Mouse (Mus musculus) adrenal gland, postnatal 14 days (tissue): ENCODE measurements around the gene Ptma. TPM values are rescaled to one million over a fixed set of nuclear protein-coding genes. Genes with fewer than 3 reads are reported as not detected.
"Not testable (repeated sequence)": the region's sequence is repeated elsewhere in the genome, so short reads cannot be mapped to it uniquely, and the experiment has no call there.

Experiments used
- DNase-seq: peaks from one replicate; pipeline ENCODE4 v3.0.0; 2021; ENCODE audit warnings: mixed read lengths
- long read RNA-seq, 2 experiments: library from polyadenylated mRNA; stranded (forward); transcript quantifications; one replicate each; pipeline ENCODE4 v2.0.0; 2021
- total RNA-seq: library from RNA; stranded (reverse); gene quantifications from 2 replicates; pipeline ENCODE4 v1.2.3, GENCODE M21; 2021

Gene Ptma
- 806 and 848 TPM in 2 replicates for total RNA-seq
- long read RNA-seq, experiment 1, transcript Ptma-201 (5 exons, 1,216 nt): major isoform, 502 of 572 reads
- long read RNA-seq, experiment 1, partial matches to known transcripts: 28 of 572 reads
- long read RNA-seq, experiment 1, other reads (novel, unspliced or antisense): 42 of 572 reads
- long read RNA-seq, experiment 2, transcript Ptma-201 (5 exons, 1,216 nt): major isoform, 402 of 476 reads
- long read RNA-seq, experiment 2, partial matches to known transcripts: 18 of 476 reads
- long read RNA-seq, experiment 2, other reads (novel, unspliced or antisense): 55 of 476 reads

DNA sequence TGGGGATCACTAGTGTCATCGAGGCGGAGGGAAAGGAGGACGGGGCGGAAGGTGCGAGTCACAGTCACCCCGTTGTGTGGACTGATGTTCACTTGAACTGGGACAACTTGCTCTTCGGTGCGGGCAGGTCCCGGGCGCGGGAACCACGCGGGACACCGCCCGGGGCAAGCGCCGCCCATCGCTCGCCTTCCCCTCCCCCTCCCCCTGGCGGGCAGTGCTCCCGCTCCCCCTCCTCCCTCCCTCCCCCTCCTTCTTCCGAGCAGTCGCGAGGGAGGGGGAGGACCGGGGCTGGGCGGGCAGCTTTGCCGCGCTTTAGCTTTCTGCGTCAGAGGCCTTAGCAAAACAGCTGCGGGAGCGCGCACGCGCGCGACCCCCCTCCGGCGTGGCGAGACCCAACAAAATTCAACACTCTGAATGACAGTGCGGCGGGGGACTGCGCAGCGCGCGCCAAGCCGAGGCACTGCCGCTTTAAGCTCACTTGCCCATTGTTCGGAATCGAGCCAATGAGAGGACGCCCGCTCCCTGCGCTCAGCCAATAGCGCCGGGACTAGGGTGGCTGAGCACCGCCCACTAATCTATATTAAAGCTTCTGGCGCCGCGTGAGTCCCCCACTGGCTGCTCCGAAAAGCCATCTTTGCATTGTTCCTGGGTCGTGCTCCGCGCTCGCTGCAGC is at the start of gene Ptma:
TSS of gene Ptma (plus strand) at position 611 of the 673 bp plus-strand sequence.
- peak; percentile 98 for DNase-seq

DNA sequence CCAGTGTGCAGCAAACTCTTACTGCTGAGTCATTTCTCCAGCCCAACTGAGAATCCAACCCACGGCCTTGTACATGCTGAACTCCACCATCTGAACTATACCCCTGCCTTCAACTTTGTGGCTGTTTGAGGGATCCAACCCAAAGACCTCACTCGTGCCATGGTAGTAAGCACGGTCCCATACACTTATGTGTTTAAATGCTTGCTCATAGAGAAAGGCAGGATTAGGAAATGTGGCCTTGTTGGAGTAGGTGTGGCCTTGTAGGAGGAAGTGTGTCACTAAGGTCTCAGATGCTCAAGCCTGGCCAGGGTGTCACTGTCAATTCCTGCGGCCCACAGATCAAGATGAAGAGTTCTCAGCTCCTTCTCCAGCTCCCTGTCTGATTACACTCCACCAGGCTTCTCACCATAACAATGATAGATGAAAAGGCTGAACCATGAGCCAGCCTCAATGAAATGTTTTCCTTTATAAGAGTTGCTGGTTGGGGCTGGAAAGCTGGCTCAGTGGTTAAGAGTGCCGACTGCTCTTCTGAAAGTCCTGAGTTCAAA is 48.7 kb upstream of the Ptma start:
- no peak for DNase-seq

DNA sequence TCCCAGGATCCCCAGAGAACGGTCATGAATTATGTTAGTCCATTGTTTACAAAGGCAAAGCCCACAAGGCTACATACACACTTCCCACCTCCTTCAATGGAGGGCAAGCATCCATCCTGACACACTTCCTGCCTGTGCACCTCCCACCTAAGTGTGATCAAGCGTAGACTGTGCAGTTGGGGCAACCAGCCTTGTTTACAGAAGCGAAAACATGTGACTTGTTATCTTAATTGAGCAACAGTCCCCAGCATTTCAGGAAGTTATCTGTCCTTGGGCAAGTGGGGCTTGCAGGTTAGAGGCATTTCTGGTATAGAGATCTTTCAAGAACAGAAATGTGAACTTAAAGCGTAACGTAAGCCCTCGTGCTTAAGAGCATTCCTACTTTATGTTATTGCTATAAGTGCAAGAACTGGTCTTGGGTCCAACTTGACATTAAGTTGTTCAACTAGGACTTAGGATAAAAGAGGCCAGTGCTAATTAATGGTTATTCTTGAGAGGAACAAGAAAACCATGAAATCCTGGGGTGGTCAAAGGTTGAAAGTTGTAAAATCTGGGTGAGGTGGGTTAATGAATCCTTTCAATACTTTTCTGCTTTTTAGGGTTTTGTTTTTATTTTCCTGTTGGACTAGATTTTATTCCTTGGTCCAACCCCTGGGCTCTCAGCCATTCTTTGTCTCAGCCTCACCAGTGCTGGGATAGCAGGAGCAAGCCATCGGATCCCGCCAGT is 47.3 kb upstream of the Ptma start:
- DNase-seq: no peak

DNA sequence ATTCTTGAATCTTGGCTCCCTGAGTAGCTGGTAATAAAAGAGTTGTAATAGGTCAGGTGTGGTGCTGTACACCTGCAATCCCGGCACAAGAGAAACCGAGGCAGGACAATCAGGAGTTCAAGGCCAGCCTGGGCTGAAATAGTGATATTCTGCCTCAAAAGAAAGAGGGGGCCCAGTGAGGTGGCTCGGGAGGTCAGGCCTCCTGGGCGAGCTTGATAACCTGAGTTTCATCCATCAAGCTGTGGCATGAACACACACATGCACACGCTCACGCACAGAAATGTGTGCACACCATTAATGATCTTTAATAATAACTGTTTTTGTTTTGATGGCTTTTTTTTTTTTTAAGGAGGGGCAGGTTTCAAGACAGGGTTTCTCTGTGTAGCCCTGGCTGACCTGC is 46.2 kb upstream of the Ptma start:
- DNase-seq: no peak

DNA sequence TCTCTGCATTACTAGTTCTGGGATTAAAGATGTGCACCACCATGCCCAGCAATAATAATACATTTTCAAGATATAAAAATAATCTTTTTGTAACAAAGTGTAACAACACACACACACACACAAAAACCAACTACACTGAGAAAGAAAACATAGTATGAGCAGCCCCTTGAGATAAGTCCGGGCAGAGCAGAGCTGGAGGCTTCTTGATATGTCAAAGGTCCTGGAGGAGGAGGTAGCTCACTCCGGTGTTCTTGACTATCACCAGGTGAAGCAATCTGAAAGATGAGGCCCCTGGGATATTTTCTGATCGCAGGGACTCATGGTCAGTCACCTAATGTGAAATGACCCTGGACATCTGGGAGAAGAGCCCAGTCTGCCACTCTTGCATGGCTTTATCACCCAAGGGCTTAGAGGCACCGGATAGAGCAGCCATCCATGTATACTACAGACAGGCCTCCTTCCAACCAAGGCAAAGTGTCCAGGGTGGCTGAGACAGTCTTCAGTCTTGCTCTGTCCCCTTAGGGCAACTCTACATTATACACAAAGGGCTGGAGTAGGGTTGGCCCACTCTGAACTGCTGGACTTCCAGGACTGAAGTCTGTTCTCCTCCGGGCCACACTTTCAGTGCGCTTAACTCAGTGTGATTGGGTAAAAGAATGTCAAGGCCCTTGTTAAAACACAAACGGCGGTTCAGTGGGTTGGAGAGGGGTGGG is 45.6 kb upstream of the Ptma start:
- no peak for DNase-seq

DNA sequence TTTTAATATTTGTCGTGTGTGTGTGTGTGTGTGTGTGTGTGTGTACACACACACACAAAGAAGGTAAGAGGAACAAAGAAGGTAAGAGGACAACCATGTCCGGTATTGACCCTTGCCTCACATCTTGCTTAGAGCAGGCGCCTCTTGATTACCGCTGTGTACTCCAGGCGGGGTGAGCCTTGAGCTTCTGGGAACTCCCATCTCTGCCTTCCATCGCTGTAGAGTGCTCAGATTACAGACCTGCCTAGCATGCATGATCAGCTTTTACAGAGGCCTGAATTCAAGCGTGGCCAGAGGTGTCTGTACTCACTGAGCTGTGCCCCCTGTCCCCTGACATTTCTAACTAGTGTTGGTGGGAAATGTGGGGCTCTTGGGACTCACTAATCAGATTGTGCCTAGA is 45.1 kb upstream of the Ptma start:
- no peak for DNase-seq

DNA sequence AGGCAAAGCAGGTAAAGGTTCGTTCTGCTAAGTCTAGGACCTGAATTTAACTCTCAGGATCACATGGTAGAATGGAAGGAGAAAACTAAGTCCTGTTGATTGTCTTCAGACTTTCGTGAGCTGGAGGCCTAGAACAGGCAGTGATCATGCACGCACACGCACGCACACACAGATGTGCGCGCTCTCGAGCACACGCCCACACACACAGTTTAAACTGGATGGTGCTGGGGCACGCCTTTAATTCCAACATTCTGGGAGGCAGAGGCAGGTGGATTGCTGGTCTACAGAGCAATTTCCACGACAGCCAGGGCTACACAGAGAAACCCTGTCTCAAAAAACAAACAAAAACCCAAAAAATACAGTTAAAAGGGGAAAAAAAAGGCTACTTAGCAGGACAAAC is 44.2 kb upstream of the Ptma start:
- no peak for DNase-seq

DNA sequence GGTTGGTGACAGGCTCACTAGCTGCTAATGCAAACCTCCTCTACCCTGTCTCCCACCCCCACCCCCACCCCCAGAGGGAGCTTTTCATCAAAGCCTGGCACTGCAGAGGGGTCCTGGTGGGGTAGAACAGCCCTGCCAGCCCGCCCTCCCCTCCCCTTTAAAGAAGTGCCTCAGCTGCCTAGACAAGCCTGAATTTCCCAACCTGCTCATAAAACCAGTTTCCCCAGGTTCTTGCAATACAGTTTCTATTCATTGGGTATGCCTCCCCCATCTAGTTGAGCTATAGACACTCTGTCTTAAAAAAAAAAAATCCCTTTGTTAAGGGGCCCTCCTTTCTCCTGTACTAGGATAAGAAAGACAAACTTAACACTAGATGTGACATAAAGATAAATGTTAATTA is 43.8 kb upstream of the Ptma start:
- DNase-seq: no peak

DNA sequence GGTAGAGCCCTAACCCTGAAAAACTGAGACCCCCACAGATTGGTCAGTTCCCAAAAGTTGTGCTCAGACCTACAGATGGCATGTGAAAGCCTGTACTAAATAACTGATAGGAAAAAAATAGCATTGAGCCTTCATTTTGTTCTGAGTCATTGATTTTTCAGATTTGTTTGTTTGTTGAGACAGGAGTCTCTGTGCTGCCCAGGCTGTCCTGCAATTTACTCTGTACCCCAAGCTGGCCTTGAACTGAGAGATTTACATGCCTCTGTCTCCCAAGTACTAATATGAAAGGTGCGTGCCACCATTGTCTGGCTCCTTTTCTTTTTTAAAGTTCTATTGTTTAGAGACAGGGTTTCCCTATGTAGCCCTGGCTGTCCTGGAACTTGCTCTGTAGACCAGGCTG is 41.2 kb upstream of the Ptma start:
- no peak for DNase-seq

DNA sequence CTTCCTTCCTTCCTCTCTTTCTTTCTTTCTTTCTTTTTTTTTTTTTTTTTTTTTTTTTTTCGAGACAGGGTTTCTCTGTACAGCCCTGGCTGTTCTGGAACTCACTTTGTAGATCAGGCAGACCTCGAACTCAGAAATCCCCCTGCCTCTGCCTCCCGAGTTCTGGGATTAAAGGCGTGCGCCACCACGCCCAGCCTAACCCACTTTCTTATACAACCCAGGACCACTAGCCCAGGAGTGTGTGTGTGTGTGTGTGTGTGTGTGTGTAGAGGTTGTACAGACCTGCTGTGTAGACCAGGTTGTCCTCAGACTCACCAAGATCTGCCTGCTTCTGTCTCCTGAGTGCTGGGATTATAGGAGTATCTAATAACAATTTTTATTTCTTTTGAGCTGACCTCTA is 40.7 kb upstream of the Ptma start:
- DNase-seq: not testable (repeated sequence)

DNA sequence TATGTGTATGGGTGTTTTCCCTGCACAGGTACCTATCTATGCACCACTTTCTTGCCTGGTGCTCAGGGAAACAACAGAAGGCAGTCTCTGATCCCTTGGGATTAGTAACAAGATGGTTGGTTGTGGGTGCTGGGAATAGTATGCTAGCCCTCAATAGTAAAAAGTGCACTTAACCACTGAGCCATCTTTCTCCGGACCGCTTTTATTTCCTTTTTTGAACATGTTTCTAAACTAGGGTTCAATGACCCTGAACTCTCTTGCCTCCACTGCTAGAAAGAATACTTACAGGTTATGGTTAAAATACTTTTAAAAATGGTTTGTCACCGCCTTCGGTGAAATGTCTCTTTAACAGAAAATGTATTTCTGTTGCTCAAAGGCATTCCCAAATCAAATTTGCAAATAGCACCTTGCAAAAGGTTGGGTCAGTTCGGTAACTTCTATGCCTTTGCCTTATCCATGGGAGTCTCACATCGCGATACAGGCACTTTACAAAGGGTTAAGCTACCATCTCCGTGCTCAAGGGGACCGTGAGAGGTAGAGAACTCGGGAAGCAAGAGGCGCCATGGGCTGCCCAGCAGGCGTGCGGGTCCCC is 39.7 kb upstream of the Ptma start:
- DNase-seq: no peak

DNA sequence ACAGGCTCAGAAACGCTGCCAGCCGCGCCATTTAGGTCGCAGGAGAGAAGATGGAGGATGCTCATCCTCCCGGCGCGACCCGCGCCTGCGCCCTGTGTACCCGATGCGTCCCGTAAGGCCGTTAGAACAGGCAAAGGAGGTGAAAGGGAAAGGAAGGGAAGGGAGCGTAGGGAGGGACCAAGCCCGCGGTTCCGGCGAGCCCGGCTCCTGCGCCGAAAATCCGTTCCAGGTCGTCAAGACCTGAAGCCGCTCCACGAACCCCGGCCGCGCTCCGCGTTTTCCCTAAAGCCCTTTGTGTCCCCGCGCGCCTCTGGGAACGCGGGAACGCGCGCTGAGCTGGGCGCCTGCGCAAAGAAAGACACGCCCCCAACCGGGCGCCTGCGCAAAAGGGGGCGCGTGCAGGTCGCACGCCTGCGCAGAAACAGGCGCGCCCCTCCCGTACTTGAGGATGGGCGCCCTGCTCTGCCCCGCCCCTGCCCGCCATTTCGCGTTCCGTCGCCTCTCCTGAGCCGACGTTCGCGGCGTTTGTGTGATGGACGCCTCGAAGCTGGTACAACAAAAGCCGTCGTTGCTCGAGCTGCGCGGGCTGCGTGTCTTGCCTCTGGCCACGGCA is 39.1 kb upstream of the Ptma start:
- DNase-seq: peak; percentile 99

DNA sequence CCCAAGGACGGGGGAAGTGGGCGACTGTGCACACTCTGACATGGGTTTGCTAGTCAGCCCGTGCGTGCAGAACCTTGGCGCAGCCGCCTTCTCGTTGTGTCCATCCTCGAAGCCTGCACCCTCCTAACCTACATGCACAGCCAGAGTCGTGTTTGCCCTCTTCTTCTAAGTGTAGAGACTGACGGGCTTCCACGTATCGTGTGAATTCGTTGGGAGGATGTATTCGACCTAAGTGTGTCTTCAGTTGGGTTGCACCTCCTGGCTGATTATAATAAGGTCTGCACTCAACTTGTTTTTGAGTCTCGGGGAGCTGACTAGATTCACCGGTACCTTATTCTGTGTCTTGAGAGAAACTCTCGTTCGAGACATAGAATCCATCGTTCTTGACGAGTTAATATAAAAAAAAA is 38.6 kb upstream of the Ptma start:
- DNase-seq: no peak

DNA sequence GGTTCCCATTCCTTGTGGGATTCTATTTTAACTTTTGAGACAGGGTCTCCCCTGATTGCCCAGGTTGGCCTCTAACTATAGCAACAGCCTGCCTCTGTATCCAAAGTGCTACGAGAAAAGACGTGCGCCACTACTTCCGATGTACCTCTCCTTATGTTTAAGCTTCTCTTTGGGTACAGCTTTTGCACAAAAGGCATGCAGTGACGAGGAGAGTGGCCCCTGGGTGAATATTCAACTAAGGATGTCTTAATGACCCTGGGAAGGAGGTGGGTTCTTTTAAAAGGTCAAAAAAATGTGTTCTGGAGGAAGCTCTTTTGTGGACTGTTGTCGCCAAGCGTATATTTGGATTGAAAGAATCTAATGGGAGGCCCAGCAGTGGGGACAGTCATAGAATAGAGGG is 38.2 kb upstream of the Ptma start:
- DNase-seq: no peak

DNA sequence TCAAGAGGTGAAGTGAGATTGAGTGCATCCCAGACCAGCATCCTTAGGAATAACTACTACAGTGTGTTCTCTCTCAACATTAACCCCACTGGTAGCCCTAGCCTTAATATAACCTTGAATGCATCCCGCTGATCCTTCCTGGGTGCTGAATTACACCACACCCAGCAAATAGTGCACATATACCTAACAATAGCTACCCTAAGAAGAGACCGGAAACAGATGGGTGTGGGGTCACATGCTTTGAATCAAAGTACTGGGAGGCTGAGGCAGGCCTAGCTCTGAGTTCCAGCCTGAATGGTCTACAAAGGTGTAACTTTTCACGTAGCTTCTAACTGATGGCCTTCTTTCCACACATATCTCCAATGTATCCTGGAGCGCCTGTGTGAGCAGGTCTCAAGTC is 37.8 kb upstream of the Ptma start:
- DNase-seq: no peak

DNA sequence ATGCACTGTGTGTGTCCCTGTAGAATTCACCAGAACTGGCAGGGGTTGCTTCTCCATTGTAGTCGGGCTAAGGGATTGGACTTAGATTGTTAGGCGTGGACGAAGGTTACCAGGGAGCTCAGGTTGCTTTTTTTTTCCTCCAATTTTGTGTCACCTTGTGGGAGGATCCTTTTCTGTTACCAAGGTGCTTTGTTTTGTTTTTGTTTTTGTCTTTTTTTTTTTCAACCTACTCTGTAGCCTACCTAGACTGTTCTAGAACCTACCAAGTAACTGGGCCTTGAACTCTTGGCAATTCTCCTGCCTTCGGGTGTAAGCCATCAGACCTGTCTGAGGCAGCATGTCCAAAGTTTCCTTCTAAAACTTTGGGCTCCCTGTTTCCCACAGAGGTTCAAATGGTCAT is 36.6 kb upstream of the Ptma start:
- DNase-seq: no peak

DNA sequence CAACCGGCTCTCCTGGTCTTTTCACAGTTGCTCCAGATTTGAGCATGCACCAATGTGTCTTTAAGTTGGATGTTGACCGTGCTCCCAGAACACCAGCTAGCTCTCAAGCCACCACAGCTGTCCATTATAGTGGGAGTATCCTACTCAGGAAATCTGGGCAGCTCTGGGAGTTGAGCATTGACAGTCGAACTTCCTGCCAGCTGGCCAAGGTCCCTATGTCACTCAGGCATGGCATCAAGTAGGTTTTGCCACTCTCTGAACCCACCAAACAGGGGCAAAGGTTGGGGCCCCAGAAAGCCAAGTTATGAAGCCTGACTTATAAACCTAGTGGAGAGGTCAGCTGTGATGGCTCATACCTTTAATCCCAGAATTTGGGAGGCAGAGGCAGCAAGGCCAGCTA is 35.8 kb upstream of the Ptma start:
- DNase-seq: peak; percentile 50

DNA sequence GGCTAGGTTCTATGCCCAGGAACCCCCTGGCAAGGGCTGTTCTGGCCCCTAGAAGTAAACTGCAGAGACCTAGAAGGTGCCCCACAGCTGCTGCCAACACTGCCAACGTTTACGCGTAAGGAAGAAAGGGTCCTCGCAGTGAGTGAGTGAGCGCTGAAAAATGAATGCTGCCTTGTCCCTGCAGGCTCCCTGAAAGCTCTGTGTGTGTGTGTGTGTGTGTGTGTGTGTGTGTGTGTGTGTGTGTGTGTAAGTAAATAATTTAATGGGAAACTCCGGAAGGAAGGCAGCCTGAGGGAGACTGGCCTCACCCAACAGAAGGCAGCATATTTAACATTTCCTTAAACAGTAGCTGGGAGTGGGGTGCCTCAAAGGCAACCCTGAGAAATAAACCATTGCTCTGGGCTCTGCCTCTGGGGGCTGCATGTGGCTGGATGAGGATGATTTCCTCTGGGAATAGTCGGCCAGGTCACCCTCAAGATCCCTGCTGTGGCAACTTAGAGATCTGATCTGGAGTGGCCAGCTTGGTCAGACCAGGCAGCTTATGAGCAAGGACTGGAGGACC is 34.9 kb upstream of the Ptma start:
- no peak for DNase-seq

DNA sequence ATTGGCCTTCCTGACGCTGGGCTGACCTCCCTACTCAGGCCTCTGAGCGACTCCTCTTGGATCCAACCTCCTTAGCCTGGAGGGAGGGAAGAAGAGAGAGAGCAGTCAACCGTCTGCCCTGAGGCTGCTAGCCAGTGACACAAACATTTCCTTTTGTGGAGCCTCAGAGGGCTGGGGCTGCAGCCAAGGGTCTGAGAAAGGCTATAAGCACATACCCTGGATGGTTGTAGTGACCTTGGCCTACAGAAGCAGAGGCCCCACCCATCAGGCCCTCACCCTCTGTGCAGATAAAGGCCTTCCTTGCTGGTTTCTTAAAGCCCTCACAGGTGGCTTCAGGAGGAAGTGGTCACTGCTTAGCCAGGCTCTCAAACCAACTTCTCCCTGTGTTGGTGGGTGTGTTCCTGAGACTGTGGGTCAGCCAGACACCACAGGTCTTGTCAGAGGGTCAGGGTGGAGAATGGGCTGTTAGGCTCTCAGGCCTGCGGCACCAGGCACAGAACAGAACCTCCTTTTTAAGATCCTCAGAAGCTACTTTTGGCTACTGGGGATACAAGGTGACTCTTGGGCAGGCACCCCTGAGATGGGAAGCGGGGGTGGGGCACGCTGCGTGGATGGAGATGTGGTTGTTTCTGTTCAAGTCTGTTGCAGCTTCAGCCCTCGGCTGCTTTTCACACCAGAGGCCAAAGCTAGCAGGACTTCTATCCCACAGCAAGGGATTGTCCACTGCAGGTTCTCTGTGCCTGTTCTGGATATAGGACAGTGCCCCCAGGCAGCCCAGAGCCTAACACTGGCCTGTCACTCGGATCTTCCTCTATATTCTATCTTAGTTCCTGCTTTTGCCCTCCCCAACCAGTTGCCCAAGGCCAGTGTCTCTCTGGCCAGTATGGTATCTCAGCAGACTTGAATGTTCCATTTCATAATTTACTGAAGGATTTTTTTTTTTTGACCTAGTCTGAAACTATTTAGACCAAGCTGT is 34.1 kb upstream of the Ptma start:
- peak; percentile 47 for DNase-seq

DNA sequence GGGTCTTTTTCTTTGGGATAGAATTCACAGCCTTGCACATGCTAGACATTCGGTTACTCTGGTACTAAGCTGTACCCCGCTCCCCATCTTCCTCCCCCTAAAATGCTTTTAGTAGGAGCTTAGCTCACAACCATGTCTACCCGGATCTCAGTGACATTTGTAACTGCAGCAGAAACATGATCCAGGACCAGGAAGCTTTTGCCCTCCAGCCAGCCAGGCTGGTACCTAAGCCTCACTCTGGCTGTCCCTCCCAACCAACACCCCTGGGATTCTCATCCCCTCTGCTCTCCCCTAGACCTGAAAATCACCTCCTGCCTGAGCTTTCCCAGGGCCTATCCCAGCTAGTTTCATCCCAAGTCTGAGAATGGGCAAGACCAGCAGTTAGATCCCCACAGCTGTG is 32.7 kb upstream of the Ptma start:
- no peak for DNase-seq
